Mouse (Mus musculus): ENCODE results near the gene Nkpd1.

DNA sequence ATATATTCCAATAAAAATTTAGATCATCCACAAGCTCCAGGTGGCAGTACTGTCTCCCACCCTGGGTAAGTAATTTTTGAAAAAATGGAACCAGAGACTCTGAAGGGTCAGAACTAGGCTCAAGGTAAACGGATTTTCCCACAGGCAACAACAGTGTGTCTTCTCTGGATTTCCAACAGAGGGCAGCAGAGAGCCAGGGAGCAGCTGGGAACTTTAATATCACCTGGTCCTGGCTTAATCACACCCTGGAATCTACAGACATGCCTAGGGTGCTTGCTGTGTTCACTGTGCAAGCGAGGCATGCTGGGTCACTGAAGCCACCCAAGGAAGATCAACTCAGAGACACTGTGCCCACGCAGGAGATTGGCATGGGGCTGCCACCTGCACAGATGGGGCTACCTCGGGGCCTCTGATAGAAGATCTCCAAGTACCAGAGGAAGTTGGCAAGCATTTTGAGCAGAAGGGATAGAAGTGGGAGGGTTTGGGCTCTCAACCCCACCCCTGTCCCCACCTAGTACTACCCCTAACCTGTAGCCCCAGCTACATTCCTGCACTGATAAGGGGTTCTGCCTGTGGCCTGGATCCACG lies 14.1 kb upstream of the Nkpd1 start:
- peak; percentile 48; the same call in 1 of the 2 replicates for TF ChIP-seq CTCF (IDR thresholded peaks at IDR 0.05; ENCODE audit: borderline replicate concordance, control insufficient read depth, extremely low read depth, insufficient read depth, low read length, poor library complexity)
- no peak for TF ChIP-seq POLR2A (IDR thresholded peaks at IDR 0.05; ENCODE audit: control insufficient read depth, extremely low read depth, insufficient read depth, low read length, poor library complexity)
